Mouse (Mus musculus): Measurements from ENCODE around the gene Hnrnpk. TPM values are rescaled to one million over a fixed set of nuclear protein-coding genes. Genes with fewer than 3 reads are reported as not detected.
"Not testable (repeated sequence)": the region's sequence is repeated elsewhere in the genome, so short reads cannot be mapped to it uniquely, and the experiment has no call there.

Hnrnpk gene
- total and polyA plus RNA-seq, 3 experiments = 108 to 416 (median 388) TPM

- no peak overlapping the region for H3K9ac ChIP-seq (ENCODE audit: low read depth, low read length)
- WGBS = 54% methylated on average over 5 of the region's 5 CpGs
- no peaks in the 10 kb centered on the region for H3K79me2 ChIP-seq (replicated peaks; ENCODE audit: control insufficient read depth, insufficient read depth, low read length)
- TF ChIP-seq POLR2A (IDR thresholded peaks at IDR 0.05; ENCODE audit: insufficient read depth, low read depth, low read length) (no peak), EP300 (IDR thresholded peaks at IDR 0.05; ENCODE audit: insufficient read depth, low read depth, low read length) (no peak), CTCF (IDR thresholded peaks at IDR 0.05) (no peak)
- intact Hi-C loops (cut with DNase I) = no loop called here
- no peaks in the 10 kb centered on the region for H3K27me3 ChIP-seq (ENCODE audit: control insufficient read depth, insufficient read depth, low read length)
- H3K4me1 ChIP-seq (ENCODE audit: control insufficient read depth, insufficient read depth, low read length) = peaks cover 1% of the 10 kb centered on the region; the same call in 1 of the 2 replicates
- no peak overlapping the region for H3K27ac ChIP-seq
- no peaks in the 10 kb centered on the region for H3K36me3 ChIP-seq (ENCODE audit: control insufficient read depth, insufficient read depth, low read length)
- no peak for DNase-seq
- no peak overlapping the region for H3K4me3 ChIP-seq
Observed at GRCm38 (mm10) chr13:58372278-58373152, 30.6 kb downstream of the Hnrnpk start.

- Histone ChIP-seq H3K27ac (no peak overlapping the region), H3K79me2 (replicated peaks; ENCODE audit: control insufficient read depth, insufficient read depth, low read length) (no peaks in the 10 kb centered on the region), H3K27me3 (ENCODE audit: control insufficient read depth, insufficient read depth, low read length) (no peaks in the 10 kb centered on the region), H3K4me1 (ENCODE audit: control insufficient read depth, insufficient read depth, low read length) (peaks cover 1% of the 10 kb centered on the region; the same call in 1 of the 2 replicates), H3K4me3 (no peak overlapping the region), H3K9ac (ENCODE audit: low read depth, low read length) (no peak overlapping the region), H3K36me3 (ENCODE audit: control insufficient read depth, insufficient read depth, low read length) (no peaks in the 10 kb centered on the region)
- intact Hi-C loops (cut with DNase I) = no loop called here
- no peak for DNase-seq
- no peak for TF ChIP-seq CTCF (IDR thresholded peaks at IDR 0.05)
- no peak for TF ChIP-seq POLR2A (IDR thresholded peaks at IDR 0.05; ENCODE audit: insufficient read depth, low read depth, low read length)
- no peak for TF ChIP-seq EP300 (IDR thresholded peaks at IDR 0.05; ENCODE audit: insufficient read depth, low read depth, low read length)
- 68% methylated on average over 4 of the region's 4 CpGs for WGBS
Observed at GRCm38 (mm10) chr13:58368835-58369234, 34.3 kb downstream of the Hnrnpk start.

- intact Hi-C loops (cut with DNase I) = no loop called here
- WGBS = 78% methylated on average over 1 of the region's 1 CpGs
- TF ChIP-seq EP300 (IDR thresholded peaks at IDR 0.05; ENCODE audit: insufficient read depth, low read depth, low read length) (no peak), CTCF (IDR thresholded peaks at IDR 0.05) (no peak), POLR2A (IDR thresholded peaks at IDR 0.05; ENCODE audit: insufficient read depth, low read depth, low read length) (no peak)
- Histone ChIP-seq H3K9ac (ENCODE audit: low read depth, low read length) (no peak overlapping the region), H3K36me3 (ENCODE audit: control insufficient read depth, insufficient read depth, low read length) (no peaks in the 10 kb centered on the region), H3K4me1 (ENCODE audit: control insufficient read depth, insufficient read depth, low read length) (no peaks in the 10 kb centered on the region), H3K27me3 (ENCODE audit: control insufficient read depth, insufficient read depth, low read length) (no peaks in the 10 kb centered on the region), H3K4me3 (no peak overlapping the region), H3K79me2 (replicated peaks; ENCODE audit: control insufficient read depth, insufficient read depth, low read length) (no peaks in the 10 kb centered on the region), H3K27ac (no peak overlapping the region)
- no peak for DNase-seq
Observed at GRCm38 (mm10) chr13:58367641-58368040, 35.5 kb downstream of the Hnrnpk start.

- Histone ChIP-seq H3K27ac (no peak overlapping the region), H3K27me3 (ENCODE audit: control insufficient read depth, insufficient read depth, low read length) (no peaks in the 10 kb centered on the region), H3K4me3 (no peak overlapping the region), H3K9ac (ENCODE audit: low read depth, low read length) (no peak overlapping the region), H3K36me3 (ENCODE audit: control insufficient read depth, insufficient read depth, low read length) (no peaks in the 10 kb centered on the region), H3K4me1 (ENCODE audit: control insufficient read depth, insufficient read depth, low read length) (no peaks in the 10 kb centered on the region), H3K79me2 (replicated peaks; ENCODE audit: control insufficient read depth, insufficient read depth, low read length) (no peaks in the 10 kb centered on the region)
- TF ChIP-seq EP300 (IDR thresholded peaks at IDR 0.05; ENCODE audit: insufficient read depth, low read depth, low read length) = no peak
- no peak for TF ChIP-seq CTCF (IDR thresholded peaks at IDR 0.05)
- no peak for TF ChIP-seq POLR2A (IDR thresholded peaks at IDR 0.05; ENCODE audit: insufficient read depth, low read depth, low read length)
- intact Hi-C loops (cut with DNase I) = no loop called here
- 82% methylated on average over 3 of the region's 3 CpGs for WGBS
- no peak for DNase-seq
Observed at GRCm38 (mm10) chr13:58366373-58366772, 36.8 kb downstream of the Hnrnpk start.

GRCm38 (mm10) chr13:58365179-58365578, 38.0 kb downstream of the Hnrnpk start:
- not testable (repeated sequence) for H3K4me1 ChIP-seq (ENCODE audit: control insufficient read depth, insufficient read depth, low read length)

GRCm38 (mm10) chr13:58364353-58365175, 38.6 kb downstream of the Hnrnpk start:
- Histone ChIP-seq H3K27me3 (ENCODE audit: control insufficient read depth, insufficient read depth, low read length) (no peaks in the 10 kb centered on the region), H3K9ac (ENCODE audit: low read depth, low read length) (no peak overlapping the region), H3K4me3 (no peak overlapping the region), H3K27ac (no peak overlapping the region), H3K4me1 (ENCODE audit: control insufficient read depth, insufficient read depth, low read length) (no peaks in the 10 kb centered on the region), H3K36me3 (ENCODE audit: control insufficient read depth, insufficient read depth, low read length) (no peaks in the 10 kb centered on the region), H3K79me2 (replicated peaks; ENCODE audit: control insufficient read depth, insufficient read depth, low read length) (no peaks in the 10 kb centered on the region)
- intact Hi-C loops (cut with DNase I) = no loop called here
- TF ChIP-seq POLR2A (IDR thresholded peaks at IDR 0.05; ENCODE audit: insufficient read depth, low read depth, low read length) = no peak
- TF ChIP-seq CTCF (IDR thresholded peaks at IDR 0.05) = no peak
- TF ChIP-seq EP300 (IDR thresholded peaks at IDR 0.05; ENCODE audit: insufficient read depth, low read depth, low read length) = no peak
- WGBS = 72% methylated on average over 8 of the region's 8 CpGs
- no peak for DNase-seq

More at GRCm38 (mm10) chr13:58365179-58365578, 38.0 kb downstream of the Hnrnpk start:
- DNase-seq; H3K27ac ChIP-seq; intact Hi-C loops (cut with DNase I); H3K27me3 ChIP-seq (ENCODE audit: control insufficient read depth, insufficient read depth, low read length); H3K4me3 ChIP-seq; H3K36me3 ChIP-seq (ENCODE audit: control insufficient read depth, insufficient read depth, low read length); H3K9ac ChIP-seq (ENCODE audit: low read depth, low read length); H3K79me2 ChIP-seq (replicated peaks; ENCODE audit: control insufficient read depth, insufficient read depth, low read length): not testable (repeated sequence)
- 75% methylated on average over 8 of the region's 8 CpGs for WGBS
